Mouse (Mus musculus) lung, postnatal 0 days (tissue): ENCODE data around the gene Il11.

Experiments
- CTCF ChIP-seq: IDR thresholded peaks from 2 replicates; pipeline ENCODE4 v1.5.1; 2016; ENCODE audit warnings: antibody characterized with exemption, mild to moderate bottlenecking
- EP300 ChIP-seq: IDR thresholded peaks from 2 replicates; pipeline ENCODE4 v1.6.1; 2016; ENCODE audit warnings: antibody characterized with exemption, mild to moderate bottlenecking, control low read depth

GRCm38 (mm10) chr7:4821690-4822089 lies 39.0 kb upstream of the Il11 start:
- TF ChIP-seq CTCF (no peak), EP300 (no peak)
